Mouse (Mus musculus) MEL (cell line): Measurements from ENCODE around the gene Ehbp1. TPM values are rescaled to one million over a fixed set of nuclear protein-coding genes. Genes with fewer than 3 reads are reported as not detected.

Experiments
- DNase-seq: peaks from one replicate; pipeline ENCODE4 v3.0.0; 2011; ENCODE audit warnings: low read depth, low spot score
- H3K27ac ChIP-seq: 2 replicates; pipeline ENCODE4 v1.5.1; 2012; ENCODE audit warnings: low read depth, mild to moderate bottlenecking, control low read depth, low read length, moderate library complexity; ENCODE audit not compliant: control insufficient read depth
- H3K27me3 ChIP-seq, 2 experiments: fragments of 150-350 bp in 1 of 2; sonication (generic) in 1 of 2; 2 replicates each; pipeline ENCODE4 v1.6.1; 2012; ENCODE audit warnings: low read length in 2 of 2, mild to moderate bottlenecking in 2 of 2, improper control_type of control experiment in 1 of 2, moderate library complexity in 1 of 2; ENCODE audit not compliant: insufficient read depth in 2 of 2, control insufficient read depth in 1 of 2
- H3K36me3 ChIP-seq, 2 experiments: 2 replicates each; pipeline ENCODE4 v1.6.1; 2012 to 2014; ENCODE audit warnings: low read length in 2 of 2, improper control_type of control experiment in 1 of 2, inconsistent platforms in 1 of 2, mild to moderate bottlenecking in 1 of 2; ENCODE audit not compliant: insufficient read depth in 2 of 2, control insufficient read depth in 1 of 2
- H3K4me1 ChIP-seq, 2 experiments: fragments of 150-350 bp in 1 of 2; sonication (generic) in 1 of 2; 2 replicates each; pipeline ENCODE4 v1.6.1; 2012; ENCODE audit warnings: low read length in 2 of 2, improper control_type of control experiment in 1 of 2, mild to moderate bottlenecking in 1 of 2; ENCODE audit not compliant: insufficient read depth in 2 of 2, control insufficient read depth in 1 of 2
- H3K4me3 ChIP-seq, 2 experiments: fragments of 150-350 bp in 1 of 2; sonication (generic) in 1 of 2; 2 replicates each; pipeline ENCODE4 v1.5.1; 2012; ENCODE audit warnings: low read depth in 2 of 2, low read length in 2 of 2, mild to moderate bottlenecking in 2 of 2, moderate library complexity in 2 of 2, control low read depth in 1 of 2, improper control_type of control experiment in 1 of 2; ENCODE audit not compliant: control insufficient read depth in 1 of 2, insufficient read depth in 1 of 2
- H3K79me2 ChIP-seq: 2 replicates; pipeline ENCODE4 v1.6.1; 2012; ENCODE audit warnings: mild to moderate bottlenecking, low read length, moderate library complexity; ENCODE audit not compliant: control insufficient read depth, poor library complexity, insufficient read depth
- H3K9ac ChIP-seq: 2 replicates; pipeline ENCODE4 v1.6.1; 2012; ENCODE audit warnings: low read depth, mild to moderate bottlenecking, control low read depth, low read length, moderate library complexity; ENCODE audit not compliant: control insufficient read depth, poor library complexity, severe bottlenecking
- H3K9me3 ChIP-seq: fragments of 150-350 bp; sonication (generic); replicated peaks from 2 replicates; pipeline ENCODE4 v1.6.1; 2012; ENCODE audit warnings: mild to moderate bottlenecking, low read length, improper control_type of control experiment, moderate library complexity; ENCODE audit not compliant: insufficient read depth
- BHLHE40 ChIP-seq: IDR thresholded peaks from 2 replicates; pipeline ENCODE4 v1.6.1; 2012; ENCODE audit warnings: low read depth, mild to moderate bottlenecking, inconsistent platforms, low read length, improper control_type of control experiment, borderline replicate concordance
- CTCF ChIP-seq, 3 experiments: IDR thresholded peaks in 2 of 3; conservative IDR thresholded peaks in 1 of 3; 2 replicates each; pipeline ENCODE4 v1.5.1; 2011 to 2012; ENCODE audit warnings: low read length in 3 of 3, low read depth in 2 of 3, mild to moderate bottlenecking in 2 of 3, improper control_type of control experiment in 1 of 3, inconsistent platforms in 1 of 3, mixed read lengths in 1 of 3, moderate library complexity in 1 of 3; ENCODE audit not compliant: control insufficient read depth in 1 of 3, insufficient read depth in 1 of 3, poor library complexity in 1 of 3, severe bottlenecking in 1 of 3
- ELF1 ChIP-seq: IDR thresholded peaks from 2 replicates; pipeline ENCODE4 v1.6.1; 2014; ENCODE audit warnings: low read depth, mild to moderate bottlenecking, inconsistent platforms, low read length, improper control_type of control experiment, moderate library complexity
- EP300 ChIP-seq, 2 experiments: IDR thresholded peaks; 2 replicates each; pipeline ENCODE4 v1.6.1; 2011; ENCODE audit warnings: improper control_type of control experiment in 2 of 2, low read length in 2 of 2, low read depth in 1 of 2, mild to moderate bottlenecking in 1 of 2
- GABPA ChIP-seq: IDR thresholded peaks from 2 replicates; pipeline ENCODE4 v1.6.1; 2012; ENCODE audit warnings: low read depth, mild to moderate bottlenecking, inconsistent platforms, low read length, improper control_type of control experiment, moderate library complexity
- GATA1 ChIP-seq: IDR thresholded peaks from 2 replicates; pipeline ENCODE4 v1.6.1; 2011; ENCODE audit warnings: low read depth, low read length, improper control_type of control experiment
- HCFC1 ChIP-seq: IDR thresholded peaks from 2 replicates; pipeline ENCODE4 v1.6.1; 2012; ENCODE audit warnings: low read depth, mild to moderate bottlenecking, inconsistent platforms, low read length, improper control_type of control experiment, moderate library complexity
- KAT2A ChIP-seq: conservative IDR thresholded peaks from 2 replicates; pipeline ENCODE4 v1.6.1; 2012; ENCODE audit warnings: low read depth, low read length, improper control_type of control experiment, inconsistent platforms
- MAFK ChIP-seq: IDR thresholded peaks from 2 replicates; pipeline ENCODE4 v1.6.1; 2011; ENCODE audit warnings: low read depth, mild to moderate bottlenecking, low read length, improper control_type of control experiment, borderline replicate concordance
- MAX ChIP-seq: IDR thresholded peaks from 2 replicates; pipeline ENCODE4 v1.6.1; 2011; ENCODE audit warnings: low read length, improper control_type of control experiment
- MAZ ChIP-seq: IDR thresholded peaks from 2 replicates; pipeline ENCODE4 v1.6.1; 2012; ENCODE audit warnings: low read depth, mild to moderate bottlenecking, inconsistent platforms, low read length, improper control_type of control experiment
- POLR2A ChIP-seq, 2 experiments: IDR thresholded peaks; 2 replicates each; pipeline ENCODE4 v1.6.1; 2011 to 2012; ENCODE audit warnings: low read length in 2 of 2, mild to moderate bottlenecking in 2 of 2, control low read depth in 1 of 2, improper control_type of control experiment in 1 of 2, low read depth in 1 of 2, moderate library complexity in 1 of 2; ENCODE audit not compliant: control insufficient read depth in 1 of 2, insufficient read depth in 1 of 2, poor library complexity in 1 of 2
- RCOR1 ChIP-seq: IDR thresholded peaks from 2 replicates; pipeline ENCODE4 v1.6.1; 2012; ENCODE audit warnings: low read depth, mild to moderate bottlenecking, inconsistent platforms, low read length, improper control_type of control experiment
- SIN3A ChIP-seq: IDR thresholded peaks from 2 replicates; pipeline ENCODE4 v1.6.1; 2012; ENCODE audit warnings: low read length, improper control_type of control experiment, inconsistent platforms
- TBP ChIP-seq: IDR thresholded peaks from 2 replicates; pipeline ENCODE4 v1.8.0; 2011; ENCODE audit warnings: low read depth, low read length, improper control_type of control experiment
- USF2 ChIP-seq, 2 experiments: IDR thresholded peaks; 2 replicates each; pipeline ENCODE4 v1.6.1; 2011 to 2012; ENCODE audit warnings: improper control_type of control experiment in 2 of 2, low read length in 2 of 2, borderline replicate concordance in 1 of 2, inconsistent platforms in 1 of 2, low read depth in 1 of 2, mild to moderate bottlenecking in 1 of 2; ENCODE audit not compliant: insufficient read depth in 1 of 2
- ZC3H11A ChIP-seq: IDR thresholded peaks from 2 replicates; pipeline ENCODE4 v1.6.1; 2012; ENCODE audit warnings: low read depth, mild to moderate bottlenecking, inconsistent platforms, low read length, improper control_type of control experiment
- ZKSCAN1 ChIP-seq: IDR thresholded peaks from 2 replicates; pipeline ENCODE4 v1.6.1; 2012; ENCODE audit warnings: low read depth, mild to moderate bottlenecking, inconsistent platforms, low read length, improper control_type of control experiment, moderate library complexity
- ZMIZ1 ChIP-seq: IDR thresholded peaks from 2 replicates; pipeline ENCODE4 v1.6.1; 2012; ENCODE audit warnings: low read depth, mild to moderate bottlenecking, inconsistent platforms, low read length, improper control_type of control experiment, moderate library complexity
- polyA plus RNA-seq, 2 experiments: library from polyadenylated mRNA; stranded (reverse) in 1 of 2; unstranded in 1 of 2; fragments of >175 nt in 1 of 2; fragments of >200 nt in 1 of 2; gene quantifications; 2 replicates each; pipeline versions ENCODE4 v1.2.1 to v1.2.4; 2012; ENCODE audit warnings: low replicate concordance in 2 of 2, low read depth in 1 of 2; ENCODE audit not compliant: insufficient read length in 2 of 2, insufficient read depth in 1 of 2, missing spikeins in 1 of 2
- total RNA-seq: library from RNA; depleted of rRNA; stranded (reverse); fragments of 300-350 nt; gene quantifications from 2 replicates; pipeline ENCODE4 v1.2.3, GENCODE M21; 2012

Gene Ehbp1
- total and polyA plus RNA-seq, 3 experiments: 3.6 to 3.7 TPM; not detected in 1

DNA sequence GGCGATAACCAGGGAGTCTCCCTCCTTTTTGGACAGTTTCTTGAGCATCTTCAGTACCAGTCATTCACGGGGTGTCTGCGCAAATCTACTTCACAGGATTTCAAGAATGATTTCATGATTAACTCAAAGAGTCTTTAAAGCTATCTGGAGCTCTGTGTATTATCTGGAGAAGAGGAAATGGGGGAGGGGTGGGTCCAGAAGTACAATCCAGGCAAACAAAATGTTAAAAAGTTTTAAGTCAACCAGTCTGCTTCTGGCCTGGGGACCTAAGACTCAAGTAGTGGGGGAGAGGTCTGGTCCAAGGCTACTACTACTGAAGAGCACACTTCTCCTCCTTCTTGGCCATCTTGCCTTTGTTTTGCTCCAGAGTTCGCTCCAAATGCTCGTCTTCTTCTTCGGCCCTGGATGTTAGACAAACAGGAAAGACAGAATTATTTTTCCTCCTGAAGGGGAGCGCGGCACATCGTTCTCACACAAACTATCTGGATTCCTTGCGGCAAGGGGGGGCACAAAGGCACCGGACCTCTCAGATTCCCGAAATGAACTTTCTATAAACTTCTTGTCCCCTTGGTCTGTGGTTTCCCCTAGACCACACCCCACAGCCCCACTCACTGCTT, 335.5 kb downstream of the Ehbp1 start:
- H3K4me1 ChIP-seq: peaks cover 0 to 15% of the 10 kb centered on the region in 2 experiments; a peak in 3 of 4 replicates
- no peak for DNase-seq
- H3K79me2 ChIP-seq: no peaks in the 10 kb centered on the region
- TF ChIP-seq CTCF (IDR thresholded peaks at IDR 0.05 in 2 of 3, conservative IDR thresholded peaks at IDR 0.05 in 1 of 3; ENCODE audit: control insufficient read depth in 1 of 3, insufficient read depth in 1 of 3, low read depth in 2 of 3, low read length in 3 of 3, poor library complexity in 1 of 3, severe bottlenecking in 1 of 3) (no peak), ZMIZ1 (no peak), ELF1 (no peak), KAT2A (no peak), EP300 (IDR thresholded peaks at IDR 0.05; ENCODE audit: low read depth in 1 of 2, low read length in 2 of 2) (no peak), BHLHE40 (no peak), TBP (no peak), RCOR1 (no peak)
- H3K9me3 ChIP-seq: no peaks in the 10 kb centered on the region
- peaks cover 0 to 9% of the 10 kb centered on the region in 2 experiments; a peak in 2 of 4 replicates for H3K36me3 ChIP-seq
- H3K4me3 ChIP-seq: no peak overlapping the region
- no peak overlapping the region for H3K27ac ChIP-seq
- no peak overlapping the region for H3K9ac ChIP-seq
- no peaks in the 10 kb centered on the region for H3K27me3 ChIP-seq

DNA sequence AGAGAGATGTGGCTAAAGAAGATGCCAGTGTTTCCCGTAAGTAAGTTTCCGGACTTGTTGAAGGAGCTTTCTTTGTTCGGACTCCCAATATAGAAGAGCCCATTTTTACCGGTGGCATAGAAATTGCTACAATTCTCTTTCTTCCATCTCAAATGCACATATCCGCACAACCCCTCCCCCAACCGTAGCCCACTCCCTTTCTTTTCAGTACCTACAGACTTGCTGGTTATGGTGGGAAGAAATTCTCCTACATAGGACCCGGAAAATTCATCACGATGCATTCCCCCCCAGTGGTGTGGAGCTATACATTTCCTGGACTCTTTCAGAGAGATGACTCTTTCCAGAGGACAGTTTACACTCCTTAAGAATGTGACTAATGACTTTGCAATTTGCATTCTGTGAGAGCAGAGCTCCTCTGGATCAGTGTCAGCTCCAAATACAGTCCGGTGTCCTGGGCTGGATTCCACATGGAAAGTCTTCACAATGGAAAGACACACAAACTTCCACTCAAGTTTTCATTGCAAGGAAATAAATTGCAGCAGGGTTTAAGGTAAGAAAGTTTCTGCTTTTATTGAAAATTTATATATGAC, 336.7 kb downstream of the Ehbp1 start:
- Histone ChIP-seq H3K27me3 (no peaks in the 10 kb centered on the region), H3K9ac (no peak overlapping the region), H3K79me2 (no peaks in the 10 kb centered on the region)
- no peak for TF ChIP-seq MAZ
- TF ChIP-seq KAT2A: no peak
- TF ChIP-seq SIN3A: no peak
- TF ChIP-seq GATA1: no peak
- TF ChIP-seq USF2 (IDR thresholded peaks at IDR 0.05; ENCODE audit: borderline replicate concordance in 1 of 2, insufficient read depth in 1 of 2, low read depth in 1 of 2, low read length in 2 of 2): no peak
- TF ChIP-seq POLR2A (IDR thresholded peaks at IDR 0.05; ENCODE audit: control insufficient read depth in 1 of 2, insufficient read depth in 1 of 2, low read depth in 1 of 2, low read length in 2 of 2, poor library complexity in 1 of 2): no peak
- TF ChIP-seq MAX: no peak
- no peak for TF ChIP-seq GABPA
- no peak for TF ChIP-seq ZC3H11A
- TF ChIP-seq HCFC1: no peak
- no peak for TF ChIP-seq TBP
- no peak for TF ChIP-seq MAFK
- TF ChIP-seq ZKSCAN1: no peak
- TF ChIP-seq, all 39 proteins: peak for 0
- no peak for DNase-seq
- no peaks in the 10 kb centered on the region for H3K9me3 ChIP-seq
- peaks cover 0 to 9% of the 10 kb centered on the region in 2 experiments; a peak in 2 of 4 replicates for H3K36me3 ChIP-seq
- no peak overlapping the region for H3K27ac ChIP-seq
- peaks cover 0 to 15% of the 10 kb centered on the region in 2 experiments; a peak in 3 of 4 replicates for H3K4me1 ChIP-seq
- H3K4me3 ChIP-seq: no peak overlapping the region
